Comparison of ENCODE assay signal across 20 mouse cellular contexts in the genomic region with DNA sequence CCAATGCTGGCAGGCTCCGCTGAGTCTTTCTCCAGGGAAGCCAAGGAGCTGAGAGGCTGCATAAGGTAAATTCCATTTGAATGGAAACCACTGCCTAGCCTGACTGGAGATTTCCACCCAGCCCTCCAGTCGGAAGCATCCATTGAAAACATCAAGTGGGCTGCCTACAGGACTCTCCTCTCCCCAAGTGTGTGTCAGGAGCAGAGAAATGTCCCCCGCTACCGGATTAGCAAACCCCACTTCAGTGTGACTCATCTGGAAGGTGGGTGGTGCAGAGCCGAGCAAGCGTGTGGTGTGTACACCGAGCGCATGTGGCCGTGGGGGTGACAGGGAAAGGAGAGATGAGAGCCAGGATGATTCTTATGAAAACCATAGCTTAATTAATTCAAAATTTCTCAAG.
A peak's percentile ranks its signal among the peaks of the same experiment; 100 is the strongest.
DNase-seq lines count a peak whose midpoint lies in the region; ATAC-seq and TF ChIP-seq lines count a peak whose summit lies in the region.
"Had no signal": no experiment of that assay in that cellular context is flagged by ENCODE, and none has a peak within 500 bp of the region (broad histone marks: within the 10 kb centered on the region; RNA-seq: fewer than 3 reads in every experiment).

No protein-coding gene starts in this region.

- H3K9ac ChIP-seq in lung, postnatal 0 days (replicated peaks; ENCODE audit: low read depth): no peak overlapping the region
- H3K9ac ChIP-seq: liver, embryonic 13.5 days; neural tube, embryonic 15.5 days had no signal

- H3K4me3 ChIP-seq in lung, postnatal 0 days (ENCODE audit: low read depth, low read length): no peak overlapping the region
- H3K4me3 ChIP-seq in left cerebral cortex, adult 2 months: no peak overlapping the region
- H3K4me3 ChIP-seq in thymus, adult 2 months (ENCODE audit: control insufficient read depth, insufficient read depth, low read length): no peak overlapping the region
- H3K4me3 ChIP-seq: embryonic facial prominence, embryonic 10.5 days; gastrocnemius, adult 2 months; heart, adult 2 months; liver, embryonic 13.5 days; midbrain, embryonic 10.5 days; neural tube, embryonic 15.5 days had no signal

- H3K27ac ChIP-seq in lung, postnatal 0 days (ENCODE audit: low read length): no peak overlapping the region
- peak overlapping the region; percentile 77 for H3K27ac ChIP-seq in left cerebral cortex, adult 2 months
- H3K27ac ChIP-seq in thymus, adult 2 months (ENCODE audit: control insufficient read depth, insufficient read depth, low read length): no peak overlapping the region
- H3K27ac ChIP-seq: embryonic facial prominence, embryonic 10.5 days; gastrocnemius, adult 2 months; heart, adult 2 months; hindbrain, postnatal 0 days; liver, embryonic 13.5 days; midbrain, embryonic 10.5 days; neural tube, embryonic 15.5 days had no signal

- no peaks in the 10 kb centered on the region for H3K27me3 ChIP-seq in lung, postnatal 0 days (replicated peaks; ENCODE audit: insufficient read depth, low read length)
- no peaks in the 10 kb centered on the region for H3K27me3 ChIP-seq in thymus, adult 2 months (ENCODE audit: control insufficient read depth, insufficient read depth, low read length)
- H3K27me3 ChIP-seq: liver, embryonic 13.5 days; neural tube, embryonic 15.5 days had no signal

- no peak for TF ChIP-seq CTCF in lung, postnatal 0 days (IDR thresholded peaks at IDR 0.05)
- TF ChIP-seq CTCF in left cerebral cortex, adult 2 months (IDR thresholded peaks at IDR 0.05): no peak
- TF ChIP-seq CTCF in thymus, adult 2 months (IDR thresholded peaks at IDR 0.05; ENCODE audit: borderline replicate concordance, control insufficient read depth, extremely low read depth, insufficient read depth, low read length, poor library complexity): no peak

- H3K36me3 ChIP-seq in lung, postnatal 0 days (ENCODE audit: insufficient read depth, low read length): no peaks in the 10 kb centered on the region
- H3K36me3 ChIP-seq in thymus, adult 2 months (ENCODE audit: control insufficient read depth, insufficient read depth, low read length): no peaks in the 10 kb centered on the region
- H3K36me3 ChIP-seq: liver, embryonic 13.5 days; neural tube, embryonic 15.5 days had no signal

- no peak for TF ChIP-seq POLR2A in thymus, adult 2 months (IDR thresholded peaks at IDR 0.05; ENCODE audit: control insufficient read depth, extremely low read depth, insufficient read depth, low read length, poor library complexity)

- intact Hi-C loops in left cerebral cortex, adult 2 months (cut with DNase I): loop anchor here (1.0 to 2.0 kb wide), 4 partner anchors 29 to 141 kb away; a partner anchor contains a TSS

- H3K9me3 ChIP-seq in lung, postnatal 0 days (ENCODE audit: low read length): no peaks in the 10 kb centered on the region
- H3K9me3 ChIP-seq: embryonic facial prominence, embryonic 10.5 days; liver, embryonic 13.5 days; midbrain, embryonic 10.5 days; neural tube, embryonic 15.5 days had no signal

- no peak for TF ChIP-seq EP300 in lung, postnatal 0 days (IDR thresholded peaks at IDR 0.05)

- peak; percentile 65 for ATAC-seq in lung, postnatal 0 days
- ATAC-seq: hindbrain, postnatal 0 days; Patski had no signal

- peak; percentile 61 to 83 for DNase-seq in adrenal gland, adult (ENCODE audit: inconsistent age in 2 of 2, low spot score in 1 of 2)
- DNase-seq in adrenal gland, adult 18-20 months (ENCODE audit: low spot score in 2 of 2): no peak
- peak; percentile 14 for DNase-seq in lung, postnatal 0 days (ENCODE audit: low spot score)
- no peak for DNase-seq in lung, postnatal 4 days
- peak; percentile 74 to 77 for DNase-seq in left cerebral cortex, adult 2 months (ENCODE audit: extremely low spot score in 1 of 2, low spot score in 2 of 2)
- peak; percentile 94 for DNase-seq in telencephalon, adult 2 months (ENCODE audit: low read depth, low spot score)
- DNase-seq in cerebellum, postnatal 14 days: no peak
- no peak for DNase-seq in thymus, adult 2 months
- DNase-seq: cerebellum, adult 9-11 months; gastrocnemius, adult 2 months; heart, adult 2 months; kidney, adult 8-10 months; liver, embryonic 13.5 days; lung, postnatal 10 days; thymus, postnatal 25 days had no signal

- no peaks in the 10 kb centered on the region for H3K4me1 ChIP-seq in lung, postnatal 0 days (ENCODE audit: insufficient read depth, low read depth, low read length)
- no peaks in the 10 kb centered on the region for H3K4me1 ChIP-seq in thymus, adult 2 months (replicated peaks; ENCODE audit: control insufficient read depth, insufficient read depth, low read length)
- H3K4me1 ChIP-seq: liver, embryonic 13.5 days; neural tube, embryonic 15.5 days had no signal

- 73% methylated on average over 9 of the region's 9 CpGs for WGBS in lung, postnatal 0 days
- 96% methylated on average over 9 of the region's 9 CpGs for WGBS in thymus, adult 2 months

- H3K4me2 ChIP-seq in lung, postnatal 0 days (replicated peaks; ENCODE audit: low read depth, low read length): no peak overlapping the region
- H3K4me2 ChIP-seq: liver, embryonic 13.5 days; neural tube, embryonic 15.5 days had no signal

Comparison
In these comparisons a context has a peak if more than half of its experiments do, and no peak if none do; other contexts are left out.
1. DNase-seq: peak in adrenal gland, adult (2 of 2), lung, postnatal 0 days (single experiment), left cerebral cortex, adult 2 months (2 of 2) and telencephalon, adult 2 months (single experiment); none in adrenal gland, adult 18-20 months (0 of 2), lung, postnatal 4 days (0 of 2), cerebellum, postnatal 14 days (0 of 2) and thymus, adult 2 months (single experiment).